Mouse (Mus musculus) adrenal gland, postnatal 25 days (tissue): ENCODE data around the gene Npw. TPM values are rescaled to one million over a fixed set of nuclear protein-coding genes. Genes with fewer than 3 reads are reported as not detected.
"Not testable (repeated sequence)": the region's sequence is repeated elsewhere in the genome, so short reads cannot be mapped to it uniquely, and the experiment has no call there.

Source experiments
- DNase-seq: peaks from one replicate; pipeline ENCODE4 v3.0.0; 2021; ENCODE audit warnings: mixed read lengths
- total RNA-seq: library from RNA; stranded (reverse); gene quantifications from 2 replicates; pipeline ENCODE4 v1.2.3, GENCODE M21; 2021

Gene Npw
- total RNA-seq, 1 experiment from 2014 or later: not detected

- no peak for DNase-seq
These were observed 13.1 kb upstream of the Npw start for GRCm38 (mm10) chr17:24671346-24671745.

- DNase-seq: no peak
These were observed 12.1 kb upstream of the Npw start for GRCm38 (mm10) chr17:24670246-24670844.

DNA sequence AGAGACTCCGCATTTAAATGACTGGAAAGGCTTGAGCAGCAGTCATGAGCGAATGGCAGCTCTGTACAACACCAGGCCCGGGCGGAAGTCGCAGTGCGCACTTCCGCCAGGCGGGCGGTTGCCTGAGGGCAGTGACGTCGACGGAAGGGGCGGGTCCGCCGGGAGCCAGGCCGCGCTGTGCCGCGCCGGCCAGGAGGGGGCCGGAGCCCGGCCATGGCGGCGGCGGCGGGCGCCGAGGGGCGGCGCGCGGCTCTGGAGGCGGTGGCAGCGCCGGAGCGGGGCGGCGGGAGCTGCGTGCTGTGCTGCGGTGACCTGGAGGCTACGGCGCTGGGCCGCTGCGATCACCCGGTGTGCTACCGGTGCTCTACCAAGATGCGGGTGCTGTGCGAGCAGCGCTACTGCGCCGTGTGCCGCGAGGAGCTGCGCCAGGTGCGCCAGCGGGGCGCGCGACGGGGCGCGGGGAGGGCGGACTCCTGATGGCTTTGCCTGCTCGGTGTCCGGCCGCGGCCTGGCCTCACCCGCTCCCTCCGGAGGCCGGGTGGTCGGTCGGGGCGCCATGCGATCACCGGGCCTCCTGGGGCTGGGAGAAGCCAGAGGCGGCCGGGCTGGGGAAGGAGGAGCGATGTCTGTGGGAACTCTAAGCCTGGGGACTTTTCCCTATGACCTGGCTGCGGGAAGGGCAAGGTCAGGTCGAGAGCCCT is 11.4 kb upstream of the Npw start, which contains the start of gene Zfp598:
Zfp598 (plus strand) TSS at position 143 of the 701 bp plus-strand sequence.
- DNase-seq: peak; percentile 96

GRCm38 (mm10) chr17:24669214-24669544 is 10.9 kb upstream of the Npw start:
- DNase-seq: not testable (repeated sequence)

DNA sequence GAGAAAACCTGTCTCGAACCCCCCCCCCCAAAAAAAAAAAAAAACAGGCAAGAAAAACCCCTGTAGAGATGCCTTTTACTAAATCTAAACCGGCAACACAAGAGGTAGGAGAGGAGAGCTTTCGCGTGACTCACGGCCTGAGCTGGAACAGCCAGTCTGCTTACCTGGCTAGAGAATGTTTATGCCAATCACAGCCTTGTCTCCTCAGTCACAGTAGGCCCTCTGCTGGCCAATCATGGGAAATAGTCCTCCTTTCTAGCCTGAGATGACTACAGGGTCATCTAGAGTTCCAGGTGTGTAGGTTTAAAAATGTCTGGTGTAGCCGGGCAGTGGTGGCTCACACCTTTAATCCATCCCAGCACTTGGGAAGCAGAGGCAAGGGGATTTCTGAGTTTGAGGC is 9.2 kb upstream of the Npw start:
- DNase-seq: peak; percentile 45

DNA sequence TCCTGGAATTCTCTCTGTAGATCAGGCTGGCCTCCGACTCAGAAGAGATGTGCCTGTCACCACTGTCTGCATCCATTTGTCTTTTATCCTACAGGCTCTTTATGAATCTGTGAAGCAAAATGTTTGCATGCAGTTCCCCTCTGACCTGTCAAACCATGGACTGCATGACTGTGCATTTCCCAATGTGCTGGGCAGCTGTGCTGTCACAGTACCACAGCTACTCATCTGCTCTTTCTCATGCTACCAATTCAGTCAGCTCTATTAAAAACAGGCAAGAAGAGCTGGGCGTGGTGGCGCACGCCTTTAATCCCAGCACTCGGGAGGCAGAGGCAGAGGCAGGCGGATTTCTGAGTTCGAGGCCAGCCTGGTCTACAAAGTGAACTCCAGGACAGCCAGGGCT is 8.8 kb upstream of the Npw start:
- not testable (repeated sequence) for DNase-seq

- no peak for DNase-seq
These were observed 3.3 kb downstream of the Npw start for GRCm38 (mm10) chr17:24654969-24655368.

DNA sequence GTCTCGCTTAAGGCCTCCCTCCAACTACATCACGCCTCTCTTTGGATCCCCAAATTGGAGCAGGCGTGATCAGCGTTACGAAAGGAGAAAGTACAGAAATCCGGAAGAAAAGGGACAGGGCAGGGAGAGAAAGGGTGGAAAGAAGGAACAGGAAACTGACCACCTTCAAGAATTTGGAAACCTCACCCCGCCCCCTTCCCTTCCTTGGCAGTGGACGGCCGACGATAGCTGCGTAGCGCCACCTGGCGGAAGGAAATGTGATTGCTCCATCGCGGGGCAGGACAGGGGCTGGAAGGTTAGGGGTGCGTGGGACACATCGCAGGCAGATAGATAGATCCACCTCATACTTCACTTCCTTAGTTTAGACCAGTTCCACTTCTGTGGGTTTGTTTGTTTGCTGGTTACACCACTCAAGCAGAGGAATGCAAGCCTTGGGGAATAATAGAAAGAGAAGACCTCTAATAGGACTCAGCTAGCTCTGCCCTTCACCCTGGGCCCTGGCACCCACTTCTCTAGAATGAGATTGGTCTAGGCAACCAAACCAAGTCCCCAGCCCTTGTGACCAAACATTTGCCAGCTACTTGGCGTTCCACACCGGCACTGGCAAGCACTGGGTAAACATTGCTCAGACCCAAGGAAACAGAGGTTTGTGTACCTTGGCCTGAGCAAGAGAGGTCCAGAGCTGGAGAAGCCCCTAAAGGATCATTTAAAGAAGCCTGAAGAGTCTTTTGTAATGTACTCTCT is 4.1 kb downstream of the Npw start:
- peak; percentile 79 for DNase-seq

DNA sequence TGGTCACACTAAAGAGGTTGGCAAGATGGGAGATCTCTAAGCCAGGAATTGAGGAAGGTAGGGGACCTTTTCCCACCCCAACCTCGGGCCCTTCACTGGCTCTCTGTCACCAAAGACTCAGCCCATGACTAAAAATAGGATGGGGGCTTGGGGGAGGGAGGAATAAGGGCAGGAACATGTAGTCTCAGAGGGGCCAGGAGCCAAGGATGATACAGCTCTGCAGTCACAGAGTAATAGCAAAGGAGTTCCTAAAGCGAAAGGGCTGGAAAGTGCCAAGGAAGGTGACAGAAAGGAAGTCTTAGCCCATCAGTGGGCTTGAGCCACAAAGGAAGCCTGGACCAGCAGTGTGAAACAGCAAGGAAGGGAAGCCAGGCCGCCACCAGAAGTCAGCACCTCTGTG is 6.4 kb downstream of the Npw start:
- no peak for DNase-seq

- no peak for DNase-seq
These were observed 7.5 kb downstream of the Npw start for GRCm38 (mm10) chr17:24650766-24651165.

- peak; percentile 76 for DNase-seq
These were observed 8.1 kb downstream of the Npw start, which contains the start of gene Slc9a3r2 for GRCm38 (mm10) chr17:24650070-24650616. Slc9a3r2 (minus strand) TSS chr17:24650327.

DNA sequence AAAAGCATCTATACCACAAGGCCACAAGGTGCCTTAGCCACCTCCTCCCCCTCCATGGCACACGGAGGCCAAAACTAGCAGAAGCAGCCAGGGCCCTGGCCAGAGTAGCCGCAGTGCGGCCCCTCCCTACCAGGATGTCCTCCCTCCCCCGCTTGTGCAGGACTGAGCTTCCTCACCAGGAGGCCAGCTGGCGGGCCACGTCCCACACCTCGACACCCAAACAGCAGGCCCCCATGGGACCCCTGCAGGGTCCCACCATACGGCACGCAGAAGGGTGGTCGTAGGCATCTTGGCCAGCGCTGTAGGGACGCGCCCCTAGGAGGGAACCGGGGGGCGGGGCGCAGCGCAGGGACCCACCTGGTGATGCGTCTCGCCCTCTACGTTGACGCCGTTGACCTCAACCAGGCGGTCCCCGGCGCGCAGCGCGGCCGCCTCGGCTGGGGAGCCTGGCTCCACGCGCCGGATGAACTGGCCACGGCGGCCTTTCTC is 8.6 kb downstream of the Npw start:
- peak; percentile 53 for DNase-seq

DNA sequence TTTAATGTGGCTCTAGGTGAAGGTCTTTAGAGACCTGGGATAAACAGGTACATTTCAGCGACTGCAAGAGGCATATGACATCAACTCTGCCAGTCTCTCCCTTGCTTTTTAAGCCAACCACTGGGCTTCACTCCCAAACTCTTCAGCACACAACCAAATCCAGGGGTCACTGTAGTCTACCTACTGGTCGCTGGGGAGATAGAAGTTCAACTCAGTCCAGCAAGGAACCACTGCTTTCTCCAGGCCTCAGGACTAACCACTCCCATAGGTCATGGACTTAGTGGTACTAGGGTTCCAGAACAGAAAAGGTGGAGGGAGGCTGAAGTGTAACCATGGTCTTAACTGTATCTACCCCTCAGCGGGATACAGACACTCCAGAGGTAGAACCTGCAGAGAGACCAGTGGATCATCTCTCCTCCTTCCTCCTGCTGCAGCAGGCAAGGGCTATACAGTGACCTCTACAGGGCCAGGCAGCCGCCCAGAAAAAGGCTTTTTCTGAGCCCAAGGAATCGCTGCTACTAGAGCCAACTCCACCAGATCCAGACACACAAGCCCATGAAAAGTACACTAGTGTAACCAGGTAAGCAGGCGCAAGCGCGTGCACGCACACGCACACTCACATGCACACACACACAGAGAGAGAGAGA is 9.4 kb downstream of the Npw start:
- no peak for DNase-seq

GRCm38 (mm10) chr17:24647493-24647892 is 10.8 kb downstream of the Npw start:
- DNase-seq: no peak

DNA sequence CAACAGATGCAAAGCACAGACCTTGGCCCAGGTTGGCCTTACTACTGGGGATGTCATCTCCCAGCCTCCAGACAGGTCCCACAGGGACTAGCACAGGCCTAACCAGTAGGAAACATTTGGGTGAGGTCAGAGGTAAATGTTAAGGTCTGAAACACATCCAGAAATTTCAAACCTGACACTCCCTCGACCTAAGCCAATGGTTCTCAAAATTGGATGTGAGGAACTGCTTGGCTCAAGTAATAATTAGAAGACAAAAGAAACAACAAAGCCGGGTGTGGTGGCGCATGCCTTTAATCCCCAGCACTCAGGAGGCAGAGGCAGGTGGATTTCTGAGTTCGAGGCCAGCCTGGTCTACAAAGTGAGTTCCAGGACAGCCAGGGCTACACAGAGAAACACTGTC is 11.9 kb downstream of the Npw start:
- no peak for DNase-seq

GRCm38 (mm10) chr17:24645916-24646315 is 12.3 kb downstream of the Npw start:
- DNase-seq: no peak

DNA sequence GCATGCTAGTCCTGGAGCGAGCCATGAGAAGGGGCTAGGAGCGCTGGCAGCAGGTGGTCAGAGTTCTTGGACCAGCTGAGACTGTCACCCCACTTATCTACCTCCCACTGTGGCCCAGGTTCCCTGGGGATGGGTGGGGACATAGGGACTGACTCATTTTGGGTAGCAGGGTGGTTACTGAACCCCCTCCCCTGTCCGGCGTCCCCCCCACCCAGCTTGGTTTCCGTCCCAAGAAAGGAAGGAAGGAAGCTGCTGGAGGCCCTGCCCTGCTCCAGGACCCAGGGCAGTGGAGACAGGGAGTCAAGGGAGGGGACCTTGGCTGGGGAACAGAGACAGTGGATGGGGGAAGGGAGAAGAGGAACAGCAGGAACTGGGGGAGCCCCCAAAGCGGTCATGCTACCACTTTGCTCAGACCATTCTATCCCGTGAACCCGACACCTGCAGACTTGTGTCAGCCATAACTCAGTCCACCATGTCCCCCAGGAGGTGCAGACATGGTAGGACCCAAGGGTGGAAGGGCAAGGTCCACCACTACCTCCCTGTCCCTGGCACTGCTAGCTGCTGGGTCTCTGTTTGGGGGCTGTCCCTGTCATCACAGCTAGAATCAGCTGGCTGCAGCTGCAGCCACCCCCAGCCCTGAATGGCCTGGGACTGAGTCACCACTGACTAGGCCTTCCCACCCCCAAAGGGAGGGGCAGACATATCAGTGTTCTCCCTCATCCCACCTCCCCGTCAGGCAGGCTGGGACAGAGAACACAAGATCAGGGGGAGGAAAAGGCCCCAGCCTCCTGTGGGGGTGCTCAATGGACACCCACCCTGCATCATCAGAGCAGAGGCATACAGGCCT is 13.2 kb downstream of the Npw start:
- DNase-seq: peak; percentile 40

DNA sequence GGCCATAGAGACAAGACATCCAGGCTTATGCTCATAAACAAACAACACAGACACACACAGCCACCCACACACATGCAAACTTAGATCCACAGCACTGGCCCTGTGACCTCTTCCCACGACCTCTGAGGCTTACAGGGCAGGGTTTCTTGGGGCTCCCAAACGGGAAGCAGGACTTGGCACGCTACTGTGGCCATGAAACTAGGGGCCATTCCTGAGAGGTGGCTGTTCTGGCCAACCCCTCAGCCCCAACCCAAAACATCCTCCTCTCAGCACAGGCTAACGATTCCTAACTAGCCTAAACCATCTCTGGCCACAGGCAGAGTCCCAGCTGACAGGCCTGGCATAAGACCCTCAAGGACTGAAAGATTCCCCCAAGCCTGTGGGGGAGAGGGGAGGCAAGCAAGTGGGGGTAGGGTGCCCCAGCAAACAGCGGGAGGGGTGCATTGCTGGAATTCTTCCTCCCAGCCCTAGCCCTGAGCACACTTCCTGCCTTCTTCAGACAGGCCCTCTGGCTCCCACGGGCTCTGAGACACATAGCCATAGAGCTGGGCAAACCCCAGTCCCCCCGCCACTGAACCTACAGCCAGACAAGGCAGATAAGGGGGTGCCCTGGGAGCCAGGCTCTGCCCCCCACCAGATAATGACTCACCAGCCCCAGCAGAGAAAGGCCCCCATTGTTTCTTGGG is 14.1 kb downstream of the Npw start:
- DNase-seq: no peak

GRCm38 (mm10) chr17:24642791-24643343 is 15.4 kb downstream of the Npw start:
- DNase-seq: no peak

- no peak for DNase-seq
These were observed 16.3 kb downstream of the Npw start for GRCm38 (mm10) chr17:24641944-24642343.
